Mouse (Mus musculus) thymus, adult 2 months (tissue): ENCODE results near the gene Acly.

Source experiments
- CTCF ChIP-seq: fragments of 200-500 bp; IDR thresholded peaks from 2 replicates; pipeline ENCODE4 v1.5.1; 2012; ENCODE audit warnings: mild to moderate bottlenecking, control low read depth, low read length, moderate library complexity, borderline replicate concordance; ENCODE audit not compliant: control insufficient read depth, poor library complexity, insufficient read depth; ENCODE audit errors: extremely low read depth
- POLR2A ChIP-seq: fragments of 200-500 bp; IDR thresholded peaks from 2 replicates; pipeline ENCODE4 v1.6.1; 2012; ENCODE audit warnings: mild to moderate bottlenecking, low read length, control low read depth, moderate library complexity; ENCODE audit not compliant: control insufficient read depth, poor library complexity, insufficient read depth; ENCODE audit errors: extremely low read depth

DNA sequence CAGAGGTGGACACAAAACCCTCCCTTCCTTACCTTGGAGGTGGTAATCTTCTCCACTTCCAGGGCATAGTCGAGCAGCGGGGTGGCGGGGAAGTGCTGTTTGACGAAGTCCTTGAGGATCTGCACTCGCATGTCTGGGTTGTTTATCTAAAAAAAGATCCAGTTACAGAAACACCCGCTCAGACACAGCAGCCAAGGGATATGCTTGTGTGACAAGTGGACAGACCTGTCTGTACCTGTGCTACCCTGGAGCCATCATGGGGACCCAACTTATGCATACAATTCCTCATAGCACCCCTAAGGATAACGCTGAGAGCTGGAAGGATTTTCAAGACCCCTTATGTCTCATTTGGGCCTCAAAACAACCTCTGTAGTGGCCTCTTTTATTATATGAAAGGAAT, 48.6 kb downstream of the Acly start:
- TF ChIP-seq CTCF, result no peak
- no peak for TF ChIP-seq POLR2A
